18 mouse cellular contexts compared by ENCODE assay signal in the genomic region with DNA sequence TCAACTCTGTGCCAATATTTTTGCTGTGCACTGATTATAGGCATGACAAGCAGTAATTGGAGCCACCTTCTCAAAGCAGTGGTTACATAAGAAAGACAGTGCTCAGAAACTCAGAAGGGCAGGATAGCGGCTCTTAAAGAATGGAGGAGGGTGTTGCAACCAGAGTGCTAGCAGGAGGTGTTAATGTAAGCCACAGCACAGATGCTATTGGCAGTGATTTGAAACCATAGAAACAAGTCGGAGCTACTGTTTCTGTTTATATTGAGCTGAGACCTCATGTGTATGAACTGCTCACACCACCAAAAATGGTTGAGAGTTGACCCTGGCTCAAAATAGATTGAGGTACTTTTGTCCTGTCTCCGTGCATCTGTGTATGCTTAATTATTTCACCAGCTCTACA. TPM values are rescaled to one million over a fixed set of nuclear protein-coding genes. Genes with fewer than 3 reads are reported as not detected.
DNase-seq lines count a peak whose midpoint lies in the region; ATAC-seq and TF ChIP-seq lines count a peak whose summit lies in the region.
"Had no signal": no experiment of that assay in that cellular context is flagged by ENCODE, and none has a peak within 500 bp of the region (broad histone marks: within the 10 kb centered on the region; RNA-seq: fewer than 3 reads in every experiment).

No protein-coding gene starts in this region.

- WGBS in forebrain, embryonic 13.5 days = 49% methylated on average over 3 of the region's 3 CpGs
- 79% methylated on average over 3 of the region's 3 CpGs for WGBS in forebrain, embryonic 11.5 days
- WGBS in cerebellum, adult 2 months = 52% methylated on average over 3 of the region's 3 CpGs

- no peaks in the 10 kb centered on the region for H3K27me3 ChIP-seq in forebrain, embryonic 13.5 days
- no peaks in the 10 kb centered on the region for H3K27me3 ChIP-seq in forebrain, embryonic 11.5 days (ENCODE audit: control insufficient read depth, insufficient read depth, low read length)
- H3K27me3 ChIP-seq in cerebellum, adult 2 months (ENCODE audit: control insufficient read depth, insufficient read depth, low read length) = no peaks in the 10 kb centered on the region
- H3K27me3 ChIP-seq: embryonic facial prominence, embryonic 12.5 days; heart, embryonic 13.5 days; kidney, embryonic 15.5 days; midbrain, embryonic 13.5 days had no signal

- H3K27ac ChIP-seq in forebrain, embryonic 13.5 days = no peak overlapping the region
- H3K27ac ChIP-seq in forebrain, embryonic 11.5 days (ENCODE audit: low read depth, low read length) = no peak overlapping the region
- H3K27ac ChIP-seq in cerebellum, adult 2 months (ENCODE audit: insufficient read depth, low read length) = no peak overlapping the region
- H3K27ac ChIP-seq: embryonic facial prominence, embryonic 12.5 days; heart, embryonic 13.5 days; kidney, embryonic 15.5 days; midbrain, embryonic 13.5 days had no signal

- TF ChIP-seq POLR2A in cerebellum, adult 2 months (IDR thresholded peaks at IDR 0.05; ENCODE audit: borderline replicate concordance, insufficient read depth, low read length) = no peak

- no peak overlapping the region for H3K9ac ChIP-seq in forebrain, embryonic 13.5 days
- H3K9ac ChIP-seq in forebrain, embryonic 11.5 days (ENCODE audit: low read length) = no peak overlapping the region
- H3K9ac ChIP-seq: embryonic facial prominence, embryonic 12.5 days; heart, embryonic 13.5 days; kidney, embryonic 15.5 days; midbrain, embryonic 13.5 days had no signal

- no peak overlapping the region for H3K4me2 ChIP-seq in forebrain, embryonic 13.5 days
- H3K4me2 ChIP-seq in forebrain, embryonic 11.5 days (ENCODE audit: low read depth, low read length, severe bottlenecking) = no peak overlapping the region
- H3K4me2 ChIP-seq: embryonic facial prominence, embryonic 12.5 days; heart, embryonic 13.5 days; kidney, embryonic 15.5 days; midbrain, embryonic 13.5 days had no signal

- H3K4me3 ChIP-seq in forebrain, embryonic 13.5 days = no peak overlapping the region
- no peak overlapping the region for H3K4me3 ChIP-seq in forebrain, embryonic 11.5 days (ENCODE audit: low read depth, low read length)
- no peak overlapping the region for H3K4me3 ChIP-seq in cerebellum, adult 2 months (replicated peaks; ENCODE audit: insufficient read depth, low read depth, low read length)
- H3K4me3 ChIP-seq: embryonic facial prominence, embryonic 12.5 days; heart, embryonic 13.5 days; kidney, embryonic 15.5 days; midbrain, embryonic 13.5 days had no signal

- H3K36me3 ChIP-seq in forebrain, embryonic 13.5 days (ENCODE audit: poor library complexity, severe bottlenecking) = no peaks in the 10 kb centered on the region
- no peaks in the 10 kb centered on the region for H3K36me3 ChIP-seq in forebrain, embryonic 11.5 days (ENCODE audit: control insufficient read depth, insufficient read depth, low read length)
- H3K36me3 ChIP-seq: embryonic facial prominence, embryonic 12.5 days; heart, embryonic 13.5 days; kidney, embryonic 15.5 days; midbrain, embryonic 13.5 days had no signal

- no peaks in the 10 kb centered on the region for H3K9me3 ChIP-seq in forebrain, embryonic 13.5 days (replicated peaks)
- H3K9me3 ChIP-seq in forebrain, embryonic 11.5 days (ENCODE audit: control insufficient read depth, low read length) = no peaks in the 10 kb centered on the region
- H3K9me3 ChIP-seq: embryonic facial prominence, embryonic 12.5 days; heart, embryonic 13.5 days; kidney, embryonic 15.5 days; midbrain, embryonic 13.5 days had no signal

- H3K4me1 ChIP-seq in forebrain, embryonic 13.5 days = no peaks in the 10 kb centered on the region
- H3K4me1 ChIP-seq in forebrain, embryonic 11.5 days (replicated peaks; ENCODE audit: control insufficient read depth, insufficient read depth, low read length) = no peaks in the 10 kb centered on the region
- H3K4me1 ChIP-seq in cerebellum, adult 2 months (ENCODE audit: control insufficient read depth, insufficient read depth, low read length) = no peaks in the 10 kb centered on the region
- H3K4me1 ChIP-seq: embryonic facial prominence, embryonic 12.5 days; heart, embryonic 13.5 days; kidney, embryonic 15.5 days; midbrain, embryonic 13.5 days had no signal

- TF ChIP-seq CTCF in cerebellum, adult 2 months (IDR thresholded peaks at IDR 0.05; ENCODE audit: borderline replicate concordance, insufficient read depth, low read depth, low read length) = no peak

- no peak for DNase-seq in forebrain, embryonic 11.5 days (ENCODE audit: low spot score)
- DNase-seq in layer of hippocampus, adult 9-11 months = peak; percentile 46
- DNase-seq in layer of hippocampus, postnatal 14 days (ENCODE audit: low spot score in 2 of 2) = no peak
- DNase-seq in frontal cortex, adult 2 months (ENCODE audit: extremely low spot score in 1 of 2, low spot score in 1 of 2) = peak; percentile 64 to 69
- DNase-seq in right cerebral cortex, postnatal 25 days = peak; percentile 34
- no peak for DNase-seq in cerebellum, adult 2 months
- DNase-seq: cerebellum, postnatal 36 days; gastrocnemius, postnatal 36 days; liver; lung, adult 18-20 months; thymus, postnatal 25 days had no signal

- ATAC-seq in forebrain, embryonic 13.5 days = peak; percentile 57; the same call in 1 of the 2 replicates
- no peak for ATAC-seq in forebrain, embryonic 11.5 days (replicated peaks; ENCODE audit: low FRiP score)
- no peak for ATAC-seq in monocyte, adult 5-6 weeks (replicated peaks; ENCODE audit: insufficient number of reproducible peaks, low FRiP score, low TSS enrichment, poor library complexity, severe bottlenecking)
- ATAC-seq: activated CD4-positive, CD25-positive, alpha-beta regulatory T cell, adult 4 months; midbrain, embryonic 13.5 days had no signal

RNA-seq across cellular contexts. Expression of a gene that starts 53.6 kb away (rescaled TPM):
- 84.5 and 87.9 TPM in 2 replicates for polyA plus RNA-seq in forebrain, embryonic 13.5 days (2015; fragmentation: Nextera tagmentation; extraction: Ambion mirVana)
- 79.6 and 87.8 TPM in 2 replicates for polyA plus RNA-seq in forebrain, embryonic 11.5 days (2014; fragmentation: Nextera tagmentation; extraction: Ambion mirVana)
- 10 to 100 TPM; 32.4 to 35.3 TPM for total RNA-seq in layer of hippocampus, postnatal 14 days (2021)
- polyA plus RNA-seq in frontal cortex, adult 2 months (2012; rRNA removed) = 31.3 and 32.7 TPM in 2 replicates
- polyA plus RNA-seq in cerebellum, adult 2 months (2012; rRNA removed) = 33.8 and 38.9 TPM in 2 replicates
- 65.4 to 91.0 TPM (median 83.2 TPM) in 3 replicates for total RNA-seq in monocyte, adult 5-6 weeks (2017)

RNA-seq across cellular contexts. Expression of a gene that starts 53.8 kb away (rescaled TPM):
- 46.1 and 50.8 TPM in 2 replicates for polyA plus RNA-seq in forebrain, embryonic 13.5 days (2015; fragmentation: Nextera tagmentation; extraction: Ambion mirVana)
- polyA plus RNA-seq in forebrain, embryonic 11.5 days (2014; fragmentation: Nextera tagmentation; extraction: Ambion mirVana) = 42.4 and 50.1 TPM in 2 replicates
- 10 to 100 TPM; 28.0 to 29.9 TPM for total RNA-seq in layer of hippocampus, postnatal 14 days (2021)
- 13.4 and 14.6 TPM in 2 replicates for polyA plus RNA-seq in frontal cortex, adult 2 months (2012; rRNA removed)
- polyA plus RNA-seq in cerebellum, adult 2 months (2012; rRNA removed) = 18.8 and 19.5 TPM in 2 replicates
- total RNA-seq in monocyte, adult 5-6 weeks (2017) = 2.1 to 9.4 TPM (median 2.2 TPM) in 3 replicates

Comparison
In these comparisons a context has a peak if more than half of its experiments do, and no peak if none do; other contexts are left out.
1. DNase-seq: peak in layer of hippocampus, adult 9-11 months (single experiment), frontal cortex, adult 2 months (2 of 2) and right cerebral cortex, postnatal 25 days (single experiment); none in forebrain, embryonic 11.5 days (single experiment), layer of hippocampus, postnatal 14 days (0 of 2) and cerebellum, adult 2 months (0 of 2).